Mouse (Mus musculus): ENCODE results near the gene Srsf11. TPM values are rescaled to one million over a fixed set of nuclear protein-coding genes. Genes with fewer than 3 reads are reported as not detected.

Srsf11 gene
- 180 and 216 TPM in 2 replicates for polyA plus RNA-seq (2014; fragmentation: Nextera tagmentation; extraction: Ambion mirVana)

- Histone ChIP-seq H3K4me2 (peak within 1 kb of the TSS; percentile 81), H3K4me3 (ENCODE audit: low read depth, low read length) (peak within 1 kb of the TSS; percentile 85), H3K9me3 (replicated peaks; ENCODE audit: control insufficient read depth, low read length) (no peaks in the 10 kb centered on the region), H3K9ac (ENCODE audit: low read depth, low read length) (peak within 1 kb of the TSS; percentile 96), H3K4me1 (ENCODE audit: control insufficient read depth, insufficient read depth, low read length) (peaks cover 9% of the 10 kb centered on the region; the same call in 1 of the 2 replicates), H3K27ac (ENCODE audit: low read depth, low read length) (peak within 1 kb of the TSS; percentile 88), H3K36me3 (ENCODE audit: control insufficient read depth, insufficient read depth, low read length) (no peaks in the 10 kb centered on the region), H3K27me3 (ENCODE audit: control insufficient read depth, insufficient read depth, low read length) (no peaks in the 10 kb centered on the region)
- ATAC-seq (replicated peaks; ENCODE audit: insufficient number of reproducible peaks, low FRiP score, low TSS enrichment), result peak; percentile 95
- WGBS (ENCODE audit: insufficient replicate concordance), result 0% methylated on average over 55 of the region's 55 CpGs
These were observed at the start of gene Srsf11, which contains the start of gene Lrrc40 for GRCm38 (mm10) chr3:158036329-158036988. TSS of gene Srsf11 (minus strand) at chr3:158036639. TSS of gene Lrrc40 (plus strand) at chr3:158036662.

- no peaks in the 10 kb centered on the region for H3K36me3 ChIP-seq (ENCODE audit: control insufficient read depth, insufficient read depth, low read length)
- ATAC-seq (replicated peaks; ENCODE audit: insufficient number of reproducible peaks, low FRiP score, low TSS enrichment), result no peak
These were observed 41.4 kb upstream of the Srsf11 start for GRCm38 (mm10) chr3:158077828-158078227.

GRCm38 (mm10) chr3:158077380-158077772 lies 40.9 kb upstream of the Srsf11 start:
- no peaks in the 10 kb centered on the region for H3K27me3 ChIP-seq (ENCODE audit: control insufficient read depth, insufficient read depth, low read length)
- H3K9me3 ChIP-seq (replicated peaks; ENCODE audit: control insufficient read depth, low read length), result no peaks in the 10 kb centered on the region
- no peak overlapping the region for H3K9ac ChIP-seq (ENCODE audit: low read depth, low read length)
- ATAC-seq (replicated peaks; ENCODE audit: insufficient number of reproducible peaks, low FRiP score, low TSS enrichment), result no peak
- no peak overlapping the region for H3K4me2 ChIP-seq
- no peak overlapping the region for H3K27ac ChIP-seq (ENCODE audit: low read depth, low read length)
- no peaks in the 10 kb centered on the region for H3K4me1 ChIP-seq (ENCODE audit: control insufficient read depth, insufficient read depth, low read length)
- H3K36me3 ChIP-seq (ENCODE audit: control insufficient read depth, insufficient read depth, low read length), result no peaks in the 10 kb centered on the region
- 52% methylated on average over 1 of the region's 1 CpGs for WGBS (ENCODE audit: insufficient replicate concordance)
- H3K4me3 ChIP-seq (ENCODE audit: low read depth, low read length), result no peak overlapping the region

More at GRCm38 (mm10) chr3:158077828-158078227, 41.4 kb upstream of the Srsf11 start:
- H3K4me3 ChIP-seq (ENCODE audit: low read depth, low read length), result no peak overlapping the region
- no peak overlapping the region for H3K27ac ChIP-seq (ENCODE audit: low read depth, low read length)
- 74% methylated on average over 5 of the region's 5 CpGs for WGBS (ENCODE audit: insufficient replicate concordance)
- H3K9me3 ChIP-seq (replicated peaks; ENCODE audit: control insufficient read depth, low read length), result no peaks in the 10 kb centered on the region
- H3K4me1 ChIP-seq (ENCODE audit: control insufficient read depth, insufficient read depth, low read length), result no peaks in the 10 kb centered on the region
- no peaks in the 10 kb centered on the region for H3K27me3 ChIP-seq (ENCODE audit: control insufficient read depth, insufficient read depth, low read length)
- no peak overlapping the region for H3K4me2 ChIP-seq
- H3K9ac ChIP-seq (ENCODE audit: low read depth, low read length), result no peak overlapping the region

GRCm38 (mm10) chr3:158076685-158077379 lies 40.4 kb upstream of the Srsf11 start:
- no peaks in the 10 kb centered on the region for H3K36me3 ChIP-seq (ENCODE audit: control insufficient read depth, insufficient read depth, low read length)
- no peak overlapping the region for H3K27ac ChIP-seq (ENCODE audit: low read depth, low read length)
- H3K4me3 ChIP-seq (ENCODE audit: low read depth, low read length), result no peak overlapping the region
- H3K4me2 ChIP-seq, result no peak overlapping the region
- no peaks in the 10 kb centered on the region for H3K4me1 ChIP-seq (ENCODE audit: control insufficient read depth, insufficient read depth, low read length)
- H3K9ac ChIP-seq (ENCODE audit: low read depth, low read length), result no peak overlapping the region
- no peak for ATAC-seq (replicated peaks; ENCODE audit: insufficient number of reproducible peaks, low FRiP score, low TSS enrichment)
- H3K9me3 ChIP-seq (replicated peaks; ENCODE audit: control insufficient read depth, low read length), result no peaks in the 10 kb centered on the region
- WGBS (ENCODE audit: insufficient replicate concordance), result 42% methylated on average over 4 of the region's 4 CpGs
- H3K27me3 ChIP-seq (ENCODE audit: control insufficient read depth, insufficient read depth, low read length), result no peaks in the 10 kb centered on the region

- Histone ChIP-seq H3K36me3 (ENCODE audit: control insufficient read depth, insufficient read depth, low read length) (no peaks in the 10 kb centered on the region), H3K4me2 (no peak overlapping the region), H3K4me3 (ENCODE audit: low read depth, low read length) (no peak overlapping the region), H3K4me1 (ENCODE audit: control insufficient read depth, insufficient read depth, low read length) (no peaks in the 10 kb centered on the region), H3K27ac (ENCODE audit: low read depth, low read length) (no peak overlapping the region), H3K9me3 (replicated peaks; ENCODE audit: control insufficient read depth, low read length) (no peaks in the 10 kb centered on the region), H3K27me3 (ENCODE audit: control insufficient read depth, insufficient read depth, low read length) (no peaks in the 10 kb centered on the region), H3K9ac (ENCODE audit: low read depth, low read length) (no peak overlapping the region)
- ATAC-seq (replicated peaks; ENCODE audit: insufficient number of reproducible peaks, low FRiP score, low TSS enrichment), result no peak
- WGBS (ENCODE audit: insufficient replicate concordance), result 73% methylated on average over 2 of the region's 2 CpGs
These were observed 38.6 kb upstream of the Srsf11 start for GRCm38 (mm10) chr3:158075004-158075403.

- Histone ChIP-seq H3K4me2 (no peak overlapping the region), H3K9me3 (replicated peaks; ENCODE audit: control insufficient read depth, low read length) (no peaks in the 10 kb centered on the region), H3K27me3 (ENCODE audit: control insufficient read depth, insufficient read depth, low read length) (no peaks in the 10 kb centered on the region), H3K27ac (ENCODE audit: low read depth, low read length) (no peak overlapping the region), H3K9ac (ENCODE audit: low read depth, low read length) (no peak overlapping the region), H3K36me3 (ENCODE audit: control insufficient read depth, insufficient read depth, low read length) (no peaks in the 10 kb centered on the region; the same call in 1 of the 2 replicates), H3K4me1 (ENCODE audit: control insufficient read depth, insufficient read depth, low read length) (no peaks in the 10 kb centered on the region), H3K4me3 (ENCODE audit: low read depth, low read length) (no peak overlapping the region)
- WGBS (ENCODE audit: insufficient replicate concordance), result 65% methylated on average over 9 of the region's 9 CpGs
- no peak for ATAC-seq (replicated peaks; ENCODE audit: insufficient number of reproducible peaks, low FRiP score, low TSS enrichment)
These were observed 32.3 kb upstream of the Srsf11 start for GRCm38 (mm10) chr3:158068613-158069263.

GRCm38 (mm10) chr3:158067916-158068315 lies 31.5 kb upstream of the Srsf11 start:
- Histone ChIP-seq H3K4me2 (no peak overlapping the region), H3K9ac (ENCODE audit: low read depth, low read length) (no peak overlapping the region), H3K27me3 (ENCODE audit: control insufficient read depth, insufficient read depth, low read length) (no peaks in the 10 kb centered on the region), H3K9me3 (replicated peaks; ENCODE audit: control insufficient read depth, low read length) (no peaks in the 10 kb centered on the region), H3K27ac (ENCODE audit: low read depth, low read length) (no peak overlapping the region), H3K4me3 (ENCODE audit: low read depth, low read length) (no peak overlapping the region), H3K4me1 (ENCODE audit: control insufficient read depth, insufficient read depth, low read length) (no peaks in the 10 kb centered on the region), H3K36me3 (ENCODE audit: control insufficient read depth, insufficient read depth, low read length) (no peaks in the 10 kb centered on the region; the same call in 1 of the 2 replicates)
- no peak for ATAC-seq (replicated peaks; ENCODE audit: insufficient number of reproducible peaks, low FRiP score, low TSS enrichment)
- WGBS (ENCODE audit: insufficient replicate concordance), result 83% methylated on average over 7 of the region's 7 CpGs

GRCm38 (mm10) chr3:158065256-158065655 lies 28.8 kb upstream of the Srsf11 start:
- Histone ChIP-seq H3K36me3 (ENCODE audit: control insufficient read depth, insufficient read depth, low read length) (no peaks in the 10 kb centered on the region; the same call in 1 of the 2 replicates), H3K4me3 (ENCODE audit: low read depth, low read length) (no peak overlapping the region), H3K9me3 (replicated peaks; ENCODE audit: control insufficient read depth, low read length) (no peaks in the 10 kb centered on the region), H3K4me1 (ENCODE audit: control insufficient read depth, insufficient read depth, low read length) (no peaks in the 10 kb centered on the region), H3K4me2 (no peak overlapping the region), H3K27ac (ENCODE audit: low read depth, low read length) (no peak overlapping the region), H3K27me3 (ENCODE audit: control insufficient read depth, insufficient read depth, low read length) (no peaks in the 10 kb centered on the region), H3K9ac (ENCODE audit: low read depth, low read length) (no peak overlapping the region)
- WGBS (ENCODE audit: insufficient replicate concordance), result 88% methylated on average over 2 of the region's 2 CpGs
- ATAC-seq (replicated peaks; ENCODE audit: insufficient number of reproducible peaks, low FRiP score, low TSS enrichment), result no peak

Measured in heart, embryonic 11.5 days (tissue).